22 mouse cellular contexts compared by ENCODE assay signal in the genomic region with DNA sequence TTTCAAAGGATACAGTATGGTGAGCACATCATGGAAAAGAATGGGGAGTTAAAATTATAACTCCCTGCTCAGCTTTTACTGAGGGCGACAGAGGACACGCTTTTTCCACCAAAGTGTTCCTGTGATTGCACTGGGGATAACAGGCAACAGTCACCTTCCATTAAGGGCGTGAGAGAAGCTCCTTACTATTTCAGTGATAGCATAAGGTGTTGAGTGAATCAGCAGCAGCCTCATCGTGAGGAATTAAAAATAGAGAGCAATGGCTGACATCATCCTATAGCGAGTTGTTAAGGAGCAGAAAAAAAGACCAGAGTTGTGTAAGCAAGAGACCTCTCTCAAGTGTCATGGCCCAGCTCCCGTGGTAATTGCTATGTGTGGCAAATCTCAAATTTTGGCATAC. TPM values are rescaled to one million over a fixed set of nuclear protein-coding genes. Genes with fewer than 3 reads are reported as not detected.
DNase-seq lines count a peak whose midpoint lies in the region; ATAC-seq lines count a peak whose summit lies in the region.
"Had no signal": no experiment of that assay in that cellular context is flagged by ENCODE, and none has a peak within 500 bp of the region (broad histone marks: within the 10 kb centered on the region; RNA-seq: fewer than 3 reads in every experiment).

No protein-coding gene starts in this region.

- H3K4me3 ChIP-seq in heart, embryonic 16.5 days (ENCODE audit: low read length), result no peak overlapping the region
- no peak overlapping the region for H3K4me3 ChIP-seq in forebrain, embryonic 14.5 days (ENCODE audit: low read depth, low read length)
- no peak overlapping the region for H3K4me3 ChIP-seq in hindbrain, embryonic 13.5 days
- H3K4me3 ChIP-seq: heart, embryonic 10.5 days; hindbrain, embryonic 15.5 days; intestine, embryonic 15.5 days; kidney, embryonic 15.5 days; lung, embryonic 15.5 days; midbrain, embryonic 10.5 days had no signal

- H3K4me1 ChIP-seq in heart, embryonic 16.5 days (ENCODE audit: control insufficient read depth, insufficient read depth, low read length), result peaks cover 38% of the 10 kb centered on the region
- no peaks in the 10 kb centered on the region for H3K4me1 ChIP-seq in forebrain, embryonic 14.5 days (ENCODE audit: control insufficient read depth, insufficient read depth, low read length)
- H3K4me1 ChIP-seq in hindbrain, embryonic 13.5 days (replicated peaks), result peaks cover 8% of the 10 kb centered on the region; the same call in 1 of the 2 replicates
- H3K4me1 ChIP-seq: hindbrain, embryonic 15.5 days; midbrain, embryonic 10.5 days had no signal

- no peak overlapping the region for H3K9ac ChIP-seq in heart, embryonic 16.5 days (ENCODE audit: low read length)
- H3K9ac ChIP-seq in forebrain, embryonic 14.5 days (ENCODE audit: low read length), result no peak overlapping the region
- H3K9ac ChIP-seq in hindbrain, embryonic 13.5 days, result no peak overlapping the region
- H3K9ac ChIP-seq: hindbrain, embryonic 15.5 days; intestine, embryonic 15.5 days; kidney, embryonic 15.5 days; liver, embryonic 14.5 days; lung, embryonic 15.5 days had no signal

- no peaks in the 10 kb centered on the region for H3K27me3 ChIP-seq in heart, embryonic 16.5 days (ENCODE audit: control insufficient read depth, insufficient read depth, low read length)
- no peaks in the 10 kb centered on the region for H3K27me3 ChIP-seq in forebrain, embryonic 14.5 days (replicated peaks; ENCODE audit: control insufficient read depth, insufficient read depth, low read length)
- no peaks in the 10 kb centered on the region for H3K27me3 ChIP-seq in hindbrain, embryonic 13.5 days
- H3K27me3 ChIP-seq: hindbrain, embryonic 15.5 days; intestine, embryonic 15.5 days; kidney, embryonic 15.5 days; lung, embryonic 15.5 days had no signal

- H3K36me3 ChIP-seq in heart, embryonic 16.5 days (ENCODE audit: control insufficient read depth, insufficient read depth), result no peaks in the 10 kb centered on the region
- H3K36me3 ChIP-seq in forebrain, embryonic 14.5 days (ENCODE audit: control insufficient read depth, insufficient read depth, low read length), result no peaks in the 10 kb centered on the region
- no peaks in the 10 kb centered on the region for H3K36me3 ChIP-seq in hindbrain, embryonic 13.5 days
- H3K36me3 ChIP-seq: heart, embryonic 10.5 days; hindbrain, embryonic 15.5 days; intestine, embryonic 15.5 days; kidney, embryonic 15.5 days; lung, embryonic 15.5 days; midbrain, embryonic 10.5 days had no signal

- H3K4me2 ChIP-seq in heart, embryonic 16.5 days (ENCODE audit: low read depth, low read length), result peak overlapping the region; percentile 20; the same call in 1 of the 2 replicates
- no peak overlapping the region for H3K4me2 ChIP-seq in forebrain, embryonic 14.5 days (ENCODE audit: low read length)
- no peak overlapping the region for H3K4me2 ChIP-seq in hindbrain, embryonic 13.5 days
- H3K4me2 ChIP-seq: hindbrain, embryonic 15.5 days; intestine, embryonic 15.5 days; kidney, embryonic 15.5 days; lung, embryonic 15.5 days had no signal

- H3K9me3 ChIP-seq in heart, embryonic 16.5 days (replicated peaks; ENCODE audit: control insufficient read depth, low read length), result no peaks in the 10 kb centered on the region
- no peaks in the 10 kb centered on the region for H3K9me3 ChIP-seq in forebrain, embryonic 14.5 days (replicated peaks; ENCODE audit: control insufficient read depth, low read length)
- no peaks in the 10 kb centered on the region for H3K9me3 ChIP-seq in hindbrain, embryonic 13.5 days
- H3K9me3 ChIP-seq: heart, embryonic 10.5 days; hindbrain, embryonic 15.5 days; intestine, embryonic 15.5 days; kidney, embryonic 15.5 days; lung, embryonic 15.5 days; midbrain, embryonic 10.5 days had no signal

- H3K27ac ChIP-seq in heart, embryonic 16.5 days (ENCODE audit: low read length), result peak overlapping the region; percentile 41; the same call in 1 of the 2 replicates
- no peak overlapping the region for H3K27ac ChIP-seq in forebrain, embryonic 14.5 days (ENCODE audit: low read depth, low read length)
- H3K27ac ChIP-seq in hindbrain, embryonic 13.5 days, result no peak overlapping the region
- H3K27ac ChIP-seq: heart, embryonic 10.5 days; hindbrain, embryonic 15.5 days; intestine, embryonic 15.5 days; kidney, embryonic 15.5 days; liver, embryonic 14.5 days; lung, embryonic 15.5 days; midbrain, embryonic 10.5 days had no signal

- peak; percentile 84 for ATAC-seq in frontal cortex, adult (ENCODE audit: low TSS enrichment)
- peak; percentile 23; the same call in 1 of the 2 replicates for ATAC-seq in heart, embryonic 16.5 days (replicated peaks; ENCODE audit: extremely low read depth, insufficient read depth, low FRiP score)
- no peak for ATAC-seq in forebrain, embryonic 14.5 days
- no peak for ATAC-seq in hindbrain, embryonic 13.5 days (ENCODE audit: low FRiP score)
- ATAC-seq: forebrain, embryonic 16.5 days; intestine, embryonic 15.5 days had no signal

- DNase-seq in frontal cortex, postnatal 14 days (ENCODE audit: low spot score in 2 of 2), result no peak
- DNase-seq in heart, adult 9 months (ENCODE audit: low spot score in 2 of 2), result no peak
- peak; percentile 53 for DNase-seq in right cerebral cortex, postnatal 25 days
- DNase-seq in right cerebral cortex, postnatal 4 days, result no peak
- no peak for DNase-seq in forebrain, embryonic 14.5 days (ENCODE audit: low spot score)
- DNase-seq: adrenal gland, adult 8-10 months; cerebellum, adult 9-11 months; embryo, embryonic 11 days; gastrocnemius, postnatal 10 days; lung, postnatal 4 days; spleen, adult 18-20 months had no signal

- WGBS in heart, embryonic 16.5 days, result 33% methylated on average over 6 of the region's 6 CpGs
- 88% methylated on average over 6 of the region's 6 CpGs for WGBS in forebrain, embryonic 14.5 days
- 91% methylated on average over 6 of the region's 6 CpGs for WGBS in hindbrain, embryonic 13.5 days

RNA-seq across cellular contexts. Expression of a gene that starts 41.3 kb away (rescaled TPM):
- 4.6 and 5.1 TPM in 2 replicates for polyA plus RNA-seq in heart, embryonic 16.5 days (2015; fragmentation: Nextera tagmentation; extraction: Ambion mirVana)
- polyA plus RNA-seq in forebrain, embryonic 14.5 days (2014; fragmentation: Nextera tagmentation; extraction: Ambion mirVana), result 11.4 and 13.0 TPM in 2 replicates
- 14.0 and 14.3 TPM in 2 replicates for polyA plus RNA-seq in hindbrain, embryonic 13.5 days (2015; fragmentation: Nextera tagmentation; extraction: Ambion mirVana)

Comparison
In these comparisons a context has a peak if more than half of its experiments do, and no peak if none do; other contexts are left out.
1. ATAC-seq: peak in frontal cortex, adult (single experiment) and heart, embryonic 16.5 days (single experiment); none in forebrain, embryonic 14.5 days (single experiment) and hindbrain, embryonic 13.5 days (single experiment).